Mouse (Mus musculus): ENCODE data around the gene Acot8.

GRCm38 (mm10) chr2:164791841-164792261 is 12.8 kb downstream of the Acot8 start:
- no peak for TF ChIP-seq CTCF (IDR thresholded peaks at IDR 0.05; ENCODE audit: low read depth, low read length)
- no peak for TF ChIP-seq POLR2A (IDR thresholded peaks at IDR 0.05; ENCODE audit: insufficient read depth, low read length)
